Mouse (Mus musculus): ENCODE data around the gene Hoxa7. TPM values are rescaled to one million over a fixed set of nuclear protein-coding genes. Genes with fewer than 3 reads are reported as not detected.

Hoxa7 gene
- total RNA-seq, 2 experiments from 2014 or later = 0.73 to 1.2 TPM

GRCm38 (mm10) chr6:52253511-52254500 is 32.2 kb upstream of the Hoxa7 start:
- no peak; the same call in 1 of the 2 replicates for ATAC-seq (ENCODE audit: poor library complexity, severe bottlenecking)

DNA sequence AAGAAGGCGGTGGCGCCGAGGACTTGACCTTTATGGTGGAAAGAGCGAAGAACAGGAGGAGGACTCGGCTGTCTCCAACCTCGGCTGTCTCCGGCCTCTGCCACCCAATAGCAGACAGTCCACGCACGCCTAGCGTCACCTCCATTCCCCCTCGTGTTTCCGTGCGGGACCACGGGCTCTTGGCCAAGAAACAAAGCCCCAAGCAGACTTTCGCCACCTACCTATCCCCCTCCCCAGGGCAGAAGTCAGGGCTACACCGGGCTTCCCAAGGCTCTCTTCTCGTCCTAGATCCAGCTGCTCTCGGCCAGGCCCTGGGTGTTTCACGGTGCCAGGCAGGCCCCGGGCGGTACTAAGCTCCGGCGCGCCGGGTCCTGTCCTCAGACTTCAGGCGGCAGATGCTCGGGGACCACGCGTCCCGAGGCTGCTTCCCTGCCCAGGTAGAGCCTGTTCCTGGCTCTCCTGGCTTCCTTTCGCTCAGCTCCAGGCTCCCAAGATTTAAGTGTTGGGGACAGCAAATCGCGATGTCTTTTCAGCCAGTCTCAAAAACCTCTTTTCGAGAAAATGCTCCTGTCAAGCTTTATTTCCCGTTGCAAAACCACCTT is 31.2 kb upstream of the Hoxa7 start:
- no peak for ATAC-seq (ENCODE audit: poor library complexity, severe bottlenecking)

GRCm38 (mm10) chr6:52252016-52252774 is 30.5 kb upstream of the Hoxa7 start:
- no peak for ATAC-seq (ENCODE audit: poor library complexity, severe bottlenecking)

- no peak for ATAC-seq (ENCODE audit: poor library complexity, severe bottlenecking)
These were observed 29.7 kb upstream of the Hoxa7 start for GRCm38 (mm10) chr6:52251177-52251879.

DNA sequence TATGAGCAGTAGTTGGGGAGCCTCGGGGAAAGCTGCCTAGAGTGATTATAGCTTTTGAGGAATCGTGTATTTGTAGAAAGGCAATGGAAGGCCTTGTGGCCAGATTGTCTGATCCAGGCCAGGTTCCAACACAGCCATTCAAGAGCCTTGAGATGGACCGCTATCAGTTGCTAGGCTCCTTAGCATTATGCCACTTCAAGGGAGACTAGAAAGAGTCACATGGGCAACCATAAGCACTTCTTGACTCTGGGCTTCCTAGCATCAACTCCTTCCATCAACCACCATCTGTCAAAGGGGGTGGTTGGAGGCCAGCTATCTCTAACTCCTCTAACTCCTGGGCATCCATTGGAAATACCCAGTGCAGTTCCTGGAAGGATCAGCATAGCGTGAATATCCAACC is 28.2 kb upstream of the Hoxa7 start:
- ATAC-seq (ENCODE audit: poor library complexity, severe bottlenecking) = no peak

- ATAC-seq (ENCODE audit: poor library complexity, severe bottlenecking) = no peak
These were observed 27.7 kb upstream of the Hoxa7 start for GRCm38 (mm10) chr6:52249415-52249738.

GRCm38 (mm10) chr6:52248638-52249414 is 27.2 kb upstream of the Hoxa7 start:
- ATAC-seq (ENCODE audit: poor library complexity, severe bottlenecking) = no peak

GRCm38 (mm10) chr6:52247766-52248637 is 26.3 kb upstream of the Hoxa7 start:
- no peak for ATAC-seq (ENCODE audit: poor library complexity, severe bottlenecking)

GRCm38 (mm10) chr6:52246916-52247315 is 25.3 kb upstream of the Hoxa7 start:
- no peak for ATAC-seq (ENCODE audit: poor library complexity, severe bottlenecking)

GRCm38 (mm10) chr6:52246403-52246803 is 24.7 kb upstream of the Hoxa7 start:
- ATAC-seq (ENCODE audit: poor library complexity, severe bottlenecking) = peak; percentile 44

DNA sequence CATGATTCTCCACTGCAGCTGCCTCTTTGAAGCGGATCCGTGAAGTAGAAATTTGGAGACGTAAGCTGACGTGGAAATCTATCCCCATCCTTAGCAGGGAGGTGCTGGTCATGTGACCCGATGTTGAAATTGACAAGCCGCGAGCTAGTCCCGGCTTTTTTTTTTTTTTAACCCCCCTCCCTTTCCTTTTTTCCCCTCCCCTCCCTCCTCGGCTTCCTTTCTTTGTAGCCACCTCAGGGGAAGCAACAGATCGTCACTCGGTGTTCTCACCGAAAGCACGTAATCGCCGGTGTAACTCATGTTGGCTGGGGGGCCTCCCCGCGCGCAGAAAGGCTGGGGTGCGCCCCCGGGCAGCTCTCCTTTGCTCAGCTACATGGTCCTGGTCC is 24.1 kb upstream of the Hoxa7 start, which contains the start of gene Hoxa11:
Hoxa11 (minus strand) TSS at position 54 of the 386 bp plus-strand sequence.
- ATAC-seq (ENCODE audit: poor library complexity, severe bottlenecking) = no peak

DNA sequence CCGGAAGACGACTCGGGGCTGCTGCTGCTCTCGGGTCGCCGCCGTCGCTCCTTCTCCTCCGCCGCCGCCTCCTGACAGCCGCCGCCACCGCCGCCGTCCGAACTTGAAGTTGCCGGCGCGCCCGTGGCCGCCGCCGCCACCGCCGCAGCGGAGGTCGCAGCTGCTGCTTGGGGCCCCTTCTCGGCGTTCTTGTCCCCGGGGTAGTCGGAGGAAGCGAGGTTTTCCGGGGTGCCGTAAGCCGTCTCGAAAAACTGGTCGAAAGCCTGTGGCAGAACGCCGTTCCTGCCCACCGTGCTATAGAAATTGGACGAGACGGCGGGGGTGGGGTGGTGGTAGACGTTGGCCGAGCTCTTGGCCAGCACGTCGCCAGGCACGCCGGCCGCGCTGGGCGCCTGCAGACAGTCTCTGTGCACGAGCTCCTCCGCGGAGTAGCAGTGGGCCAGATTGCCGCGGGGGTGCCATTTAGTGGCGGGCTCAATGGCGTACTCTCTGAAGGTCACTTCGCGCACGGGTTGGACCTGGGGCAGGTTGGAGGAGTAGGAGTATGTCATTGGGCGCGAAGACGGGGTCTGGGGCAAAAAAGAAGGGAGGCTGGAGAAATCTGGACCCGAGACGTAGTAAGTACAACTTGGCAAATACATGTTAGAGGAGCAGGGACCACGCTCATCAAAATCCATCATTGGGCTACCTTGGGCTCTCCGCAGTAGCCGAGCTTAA is 23.5 kb upstream of the Hoxa7 start:
- ATAC-seq (ENCODE audit: poor library complexity, severe bottlenecking) = no peak

- no peak for ATAC-seq (ENCODE audit: poor library complexity, severe bottlenecking)
These were observed 22.9 kb upstream of the Hoxa7 start for GRCm38 (mm10) chr6:52244471-52245039.

DNA sequence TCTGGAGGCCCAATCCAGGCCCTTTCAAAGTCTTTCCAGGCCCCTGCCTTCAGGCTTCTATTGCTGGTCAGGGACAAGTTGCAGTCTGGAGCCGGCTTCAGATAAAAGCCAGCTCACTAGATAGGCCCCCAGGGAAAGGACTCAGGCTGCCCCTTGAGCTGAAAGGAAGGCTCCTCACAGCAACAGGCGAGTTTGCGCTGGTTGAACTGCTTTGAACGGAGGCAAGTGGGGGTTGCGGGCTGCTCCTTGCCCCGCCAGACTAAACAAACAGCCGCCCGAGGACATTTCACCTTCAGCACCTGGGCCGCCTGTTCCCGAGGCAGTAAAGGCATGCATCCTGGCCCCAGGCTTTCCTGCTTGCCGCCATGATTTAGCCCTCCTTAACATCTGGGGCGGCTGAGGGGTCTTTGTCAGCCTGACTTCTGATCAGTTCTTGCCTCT is 22.0 kb upstream of the Hoxa7 start:
- no peak for ATAC-seq (ENCODE audit: poor library complexity, severe bottlenecking)

GRCm38 (mm10) chr6:52242801-52243332 is 21.2 kb upstream of the Hoxa7 start:
- ATAC-seq (ENCODE audit: poor library complexity, severe bottlenecking) = no peak

DNA sequence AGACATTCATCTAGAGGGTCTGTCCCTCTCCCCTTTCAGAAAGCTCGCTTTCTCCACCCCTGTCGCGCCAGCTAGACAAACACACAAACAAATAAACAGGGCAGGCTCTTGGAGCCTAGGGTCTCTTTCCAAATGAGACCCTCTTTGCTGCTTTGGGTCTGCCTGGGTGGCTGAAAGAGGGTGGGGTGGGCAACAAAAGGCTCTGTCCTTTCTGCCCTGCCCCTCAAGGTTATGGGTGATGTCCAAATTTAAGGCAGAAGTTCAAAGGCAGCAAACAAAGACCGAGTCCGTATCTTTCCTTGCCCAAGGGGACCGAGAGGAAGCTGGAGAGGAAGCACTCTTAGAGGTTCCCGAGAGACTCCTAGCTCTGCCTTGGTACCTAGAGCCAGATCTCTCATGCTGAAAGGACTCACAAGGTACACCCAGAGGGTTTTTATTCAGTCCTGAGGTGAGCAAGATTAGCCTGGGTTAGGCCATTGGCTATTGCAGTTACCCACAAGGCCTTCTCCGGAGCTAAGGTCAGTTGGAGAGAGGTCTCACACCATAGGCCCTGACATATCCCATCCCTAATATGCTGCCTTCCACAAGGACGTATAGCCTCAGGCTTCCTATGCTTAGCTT is 19.5 kb upstream of the Hoxa7 start:
- no peak for ATAC-seq (ENCODE audit: poor library complexity, severe bottlenecking)

- ATAC-seq (ENCODE audit: poor library complexity, severe bottlenecking) = peak; percentile 96
These were observed 18.8 kb upstream of the Hoxa7 start, which contains the start of gene Hoxa10 for GRCm38 (mm10) chr6:52240389-52241000. Gene Hoxa10 (minus strand): TSS chr6:52240854.

Measured in megakaryocyte, adult 5-6 weeks (primary cell).